Mouse (Mus musculus): ENCODE data around the gene Dgki.
A peak's percentile ranks its signal among the peaks of the same experiment; 100 is the strongest.
"Not testable (repeated sequence)": the region's sequence is repeated elsewhere in the genome, so short reads cannot be mapped to it uniquely, and the experiment has no call there.

The Dgki gene

DNA sequence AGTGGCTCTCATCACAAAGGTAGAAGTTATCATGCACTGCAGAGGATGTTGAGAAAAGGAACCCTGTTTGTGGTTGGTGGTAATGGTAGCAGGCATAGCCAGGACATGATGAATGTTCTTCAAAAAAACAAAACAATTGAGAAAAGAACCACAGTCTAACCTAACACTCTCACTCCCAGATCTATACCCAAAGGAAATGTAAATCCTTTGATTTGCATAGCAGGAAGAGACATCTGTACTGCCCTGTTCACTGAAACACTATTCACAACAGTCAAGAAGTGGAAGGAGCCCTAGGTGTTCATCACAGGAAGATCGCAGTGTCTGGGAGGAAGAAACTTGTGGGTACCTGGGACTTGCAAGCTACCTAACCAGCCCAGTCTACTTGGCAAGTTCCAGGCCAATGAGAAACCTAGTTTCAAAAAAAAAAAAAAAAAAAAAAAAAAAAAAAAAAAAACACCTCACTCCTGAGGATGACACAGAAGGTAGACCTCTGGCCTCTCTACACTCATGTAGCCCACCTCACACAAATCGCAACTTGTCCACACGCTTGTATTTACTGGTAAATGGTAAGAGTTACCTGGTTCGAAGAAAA is 152.5 kb downstream of the Dgki start:
- no peak for DNase-seq (ENCODE audit: low spot score)

DNA sequence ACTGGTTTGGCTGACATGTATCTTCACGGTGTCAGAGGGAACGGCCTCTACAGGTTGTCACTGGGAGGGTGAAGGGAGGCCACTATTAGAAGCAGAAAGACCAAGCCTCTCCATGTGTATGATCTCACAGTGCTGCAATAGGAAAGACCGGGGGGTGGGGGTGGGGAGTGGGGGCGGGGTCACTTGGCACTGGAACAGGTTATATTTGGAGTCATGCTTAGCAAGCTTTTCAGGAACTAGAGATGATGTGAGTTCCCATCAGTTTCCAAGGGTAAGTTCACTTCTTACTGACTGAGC is 156.2 kb downstream of the Dgki start:
- DNase-seq (ENCODE audit: low spot score), result no peak

DNA sequence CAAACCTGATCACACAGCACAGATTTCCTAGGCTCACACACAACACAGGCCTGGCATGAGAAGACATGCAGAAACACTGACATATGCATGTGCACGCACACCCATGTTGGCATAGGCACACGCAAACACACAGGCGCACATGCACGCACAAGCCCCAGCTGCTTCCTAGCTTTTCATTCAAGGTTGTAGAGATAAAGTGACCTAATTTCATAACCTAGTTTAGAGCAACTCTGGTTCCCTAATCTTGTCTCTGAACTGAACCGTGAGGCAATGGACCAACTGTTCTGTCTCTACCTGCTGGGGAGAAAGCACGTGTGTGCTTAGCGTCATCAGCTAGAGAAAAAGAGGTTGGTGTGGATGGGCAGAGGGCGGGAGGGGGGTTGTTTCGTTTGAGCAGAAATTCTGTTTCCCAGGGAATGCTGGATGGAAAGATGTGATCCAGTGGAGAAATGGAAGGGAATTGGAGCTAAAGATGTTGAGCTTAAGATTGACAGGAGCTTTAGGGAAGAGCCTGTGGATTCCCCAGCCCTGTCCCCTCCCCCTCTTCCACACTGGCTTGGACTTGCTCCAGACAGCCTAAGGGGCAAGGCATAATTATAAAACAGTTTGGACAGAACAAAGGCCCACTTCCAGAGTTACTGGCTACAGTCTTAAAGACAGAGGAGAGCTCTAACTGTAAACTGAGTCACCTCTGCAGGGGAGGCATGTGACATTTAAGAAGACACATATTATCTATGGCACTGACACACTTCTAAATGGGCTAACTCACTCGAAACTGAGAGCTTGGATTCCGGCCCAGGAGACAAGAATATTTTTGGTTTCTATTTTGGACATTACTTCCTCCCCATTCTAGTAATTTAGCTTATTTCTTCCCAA is 156.8 kb downstream of the Dgki start:
- DNase-seq (ENCODE audit: low spot score), result no peak

DNA sequence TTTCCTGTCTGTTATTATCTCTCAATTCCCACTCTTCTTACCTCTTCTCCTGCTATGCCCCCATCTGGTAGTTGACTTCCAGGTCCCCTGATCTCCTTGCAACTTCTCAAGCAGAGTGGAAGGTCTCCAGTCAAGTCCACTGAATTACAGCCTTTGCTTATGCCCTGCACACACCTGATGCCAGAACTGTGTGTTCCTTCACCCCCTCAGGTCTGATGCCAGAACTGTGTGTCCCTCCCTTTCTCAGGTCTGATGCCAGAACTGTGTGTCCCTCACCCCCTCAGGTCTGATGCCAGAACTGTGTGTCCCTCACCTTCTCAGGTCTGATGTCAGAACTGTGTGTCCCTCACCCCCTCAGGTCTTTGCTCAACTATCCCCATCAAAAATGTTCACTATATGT is 161.2 kb downstream of the Dgki start:
- no peak for DNase-seq (ENCODE audit: low spot score)

DNA sequence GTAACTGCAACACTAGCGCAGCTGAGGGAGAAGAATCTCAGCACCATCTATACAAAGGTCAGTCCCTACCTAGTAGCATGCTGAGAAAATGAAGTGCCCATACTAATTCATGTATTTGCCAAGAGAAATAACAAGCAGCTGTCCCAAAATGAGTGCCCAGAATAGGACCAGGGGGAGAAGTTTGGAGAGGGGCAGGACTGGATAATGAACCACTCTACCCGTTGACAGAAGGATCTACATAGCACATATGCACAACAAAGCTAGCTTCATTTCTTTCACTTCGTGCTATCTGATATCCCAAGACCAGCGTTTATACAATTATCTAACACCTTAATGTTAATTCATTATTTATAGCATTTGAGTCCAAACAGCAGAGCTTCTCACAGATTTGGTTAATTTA is 168.7 kb downstream of the Dgki start:
- no peak for DNase-seq (ENCODE audit: low spot score)

DNA sequence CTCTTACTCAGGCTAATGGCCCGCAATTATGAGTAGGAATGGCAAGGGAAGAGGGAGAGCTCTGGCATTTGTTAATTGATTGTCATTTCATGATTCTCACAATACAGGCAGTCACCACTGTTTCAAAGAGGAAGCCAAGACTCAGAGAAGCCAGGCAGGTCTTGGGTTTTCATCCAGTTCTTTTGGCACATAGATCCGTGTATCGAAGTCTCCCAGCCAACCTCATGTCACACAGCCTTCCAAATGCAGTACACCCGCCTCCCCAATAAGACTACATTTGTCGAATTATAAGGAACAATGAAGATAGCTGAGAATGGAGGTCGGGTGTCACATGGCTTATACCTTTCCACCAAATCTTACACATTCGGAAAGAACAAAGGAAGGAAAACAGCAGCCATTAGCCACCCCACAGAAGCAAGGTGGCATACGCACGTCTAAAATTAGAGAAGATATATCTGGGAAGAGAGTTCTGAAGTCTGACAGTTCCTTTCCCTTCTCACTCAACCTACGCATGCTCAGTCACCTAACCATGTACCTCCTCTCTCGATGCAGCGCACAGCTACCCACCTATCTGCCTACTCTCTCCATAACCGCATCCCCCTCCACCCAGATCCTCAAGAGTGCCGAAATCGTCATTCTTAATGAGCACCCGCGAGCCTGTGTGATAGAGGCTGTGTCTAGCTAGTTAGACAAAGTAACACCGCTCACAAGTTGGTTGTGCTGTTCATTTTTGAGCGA is 179.4 kb downstream of the Dgki start:
- no peak for DNase-seq (ENCODE audit: low spot score)

DNA sequence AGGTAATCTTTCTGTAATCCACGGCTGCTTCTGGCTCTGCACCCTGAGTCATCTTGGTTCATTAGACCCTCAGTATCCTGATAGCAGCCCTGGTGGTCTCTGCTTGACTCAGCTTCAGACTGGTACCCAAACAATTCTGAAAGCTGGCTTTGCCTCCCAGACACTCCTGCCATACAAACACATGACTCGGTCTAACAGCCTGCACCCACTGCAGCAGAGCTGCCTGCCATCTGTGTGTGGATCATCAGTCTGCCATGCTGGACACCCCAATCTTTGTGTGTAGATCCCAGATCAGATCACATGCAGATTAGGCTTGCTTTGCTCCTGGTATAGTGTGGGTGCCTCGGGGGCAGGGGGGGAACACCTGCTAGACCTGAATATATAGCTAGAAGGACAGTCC is 180.8 kb downstream of the Dgki start:
- no peak for DNase-seq (ENCODE audit: low spot score)

DNA sequence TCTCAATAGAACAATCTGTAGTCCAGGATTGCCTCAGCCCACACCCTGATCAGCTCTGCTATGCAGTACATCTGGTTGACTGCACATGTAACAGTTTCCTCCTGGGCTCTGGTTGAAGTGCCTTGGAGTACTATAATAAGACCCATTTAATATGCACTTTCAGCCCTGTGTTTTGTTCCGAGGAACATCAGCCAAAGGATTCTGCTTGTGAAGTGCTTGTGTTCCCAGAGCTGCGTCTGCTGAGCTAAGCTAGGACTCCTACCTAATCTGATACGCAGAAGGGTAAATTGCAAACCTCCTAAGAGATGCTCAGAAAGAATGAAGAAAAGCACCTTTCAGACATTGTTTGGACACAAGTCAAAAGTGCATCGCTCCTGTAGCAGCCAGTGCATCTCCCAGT is 186.9 kb downstream of the Dgki start:
- DNase-seq (ENCODE audit: low spot score), result no peak

DNA sequence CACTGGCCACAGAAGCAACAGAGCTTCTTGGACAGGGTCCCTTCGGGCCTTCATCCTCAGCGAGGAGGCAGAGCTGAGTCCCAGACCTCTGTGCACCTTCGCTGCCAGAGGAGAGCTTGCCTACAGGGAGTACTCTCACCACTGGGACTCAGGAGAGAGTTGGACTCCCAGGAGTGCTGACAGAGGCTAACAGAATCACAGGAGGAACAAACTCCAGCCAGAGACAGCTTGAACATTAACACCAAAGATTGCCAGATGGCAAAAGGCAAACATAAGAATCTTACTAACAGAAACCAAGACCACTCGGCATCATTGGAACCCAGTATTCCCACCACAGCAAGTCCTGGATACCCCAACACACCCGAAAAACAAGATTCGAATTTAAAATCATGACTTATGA is 193.7 kb downstream of the Dgki start:
- DNase-seq (ENCODE audit: low spot score), result not testable (repeated sequence)

DNA sequence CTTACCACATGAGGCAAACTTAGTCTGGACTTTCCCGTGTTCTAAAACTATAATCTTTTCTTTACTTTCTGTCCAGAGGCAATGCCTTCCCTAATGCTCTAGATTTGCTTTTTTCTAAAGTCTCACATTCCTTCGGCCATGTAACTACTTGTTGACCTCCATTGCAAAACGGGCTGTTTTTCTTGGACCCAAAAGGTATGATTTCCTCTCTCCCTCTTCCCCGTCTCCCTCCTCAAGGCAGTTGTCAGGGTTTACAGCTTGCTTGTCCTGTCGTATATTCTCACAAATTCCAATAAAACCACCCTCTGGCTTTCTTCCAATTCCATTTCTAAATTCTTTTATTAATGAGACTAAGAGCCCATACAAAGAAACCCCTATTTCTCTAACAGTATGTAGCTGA is 199.6 kb downstream of the Dgki start:
- DNase-seq (ENCODE audit: low spot score), result no peak

DNA sequence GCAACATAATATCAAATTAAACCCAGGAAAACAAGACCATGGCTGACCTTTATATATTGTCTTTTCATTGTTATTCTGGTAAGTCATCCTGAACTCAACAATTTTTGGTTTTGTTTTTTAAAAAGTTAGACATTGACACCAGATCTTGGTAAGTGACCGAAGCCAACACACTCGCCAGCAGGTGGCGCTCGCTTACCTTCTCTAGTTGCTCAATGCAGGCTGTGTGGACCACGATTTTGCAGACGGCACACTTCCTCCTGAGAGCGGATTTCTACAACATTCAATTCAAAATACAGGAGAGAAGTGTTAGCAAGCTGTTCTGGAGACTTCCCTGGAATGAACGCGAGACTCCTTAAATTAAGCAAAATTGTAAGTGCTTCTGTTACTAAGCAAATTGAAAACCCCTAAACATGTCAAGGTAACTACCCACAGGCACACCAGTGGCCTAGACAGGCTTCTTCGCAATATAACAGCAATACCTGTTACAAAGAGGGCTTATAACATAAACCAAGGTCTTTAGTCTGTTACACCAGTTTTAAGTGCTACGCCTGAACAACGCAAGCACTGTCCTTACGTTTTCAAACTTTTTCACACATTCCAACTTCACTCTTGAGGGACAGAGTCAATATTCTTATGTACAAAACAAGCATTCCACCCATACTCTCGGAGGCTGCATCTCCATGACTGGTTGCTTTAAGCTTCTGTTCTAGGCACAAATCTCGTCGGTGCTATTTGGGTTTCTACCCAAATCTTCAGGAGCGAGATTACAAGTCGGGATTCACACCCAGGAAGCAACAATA is 202.4 kb downstream of the Dgki start:
- peak; percentile 77 for DNase-seq (ENCODE audit: low spot score)

DNA sequence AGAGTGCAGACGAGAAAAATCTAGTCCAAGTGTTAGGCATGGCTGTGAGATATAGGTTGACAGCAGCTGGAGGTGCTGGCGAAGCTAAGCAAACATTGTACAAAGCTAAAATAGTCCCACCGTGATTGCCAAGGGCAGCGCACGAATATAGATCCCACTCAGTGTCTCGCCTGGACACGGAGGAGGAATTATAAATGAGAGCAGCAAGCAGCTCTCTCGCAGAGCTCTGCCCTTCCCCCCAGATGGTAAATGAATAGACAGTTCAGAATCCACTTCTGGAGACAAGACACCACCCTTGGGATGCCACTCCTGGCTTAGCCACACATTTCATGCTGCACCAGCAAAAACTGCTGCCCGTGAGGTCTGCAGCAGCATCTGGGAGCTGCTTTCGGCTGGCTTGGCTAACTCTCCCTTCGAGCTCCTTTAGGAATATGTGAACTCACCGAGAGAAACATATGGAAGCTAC is 203.1 kb downstream of the Dgki start:
- no peak for DNase-seq (ENCODE audit: low spot score)

DNA sequence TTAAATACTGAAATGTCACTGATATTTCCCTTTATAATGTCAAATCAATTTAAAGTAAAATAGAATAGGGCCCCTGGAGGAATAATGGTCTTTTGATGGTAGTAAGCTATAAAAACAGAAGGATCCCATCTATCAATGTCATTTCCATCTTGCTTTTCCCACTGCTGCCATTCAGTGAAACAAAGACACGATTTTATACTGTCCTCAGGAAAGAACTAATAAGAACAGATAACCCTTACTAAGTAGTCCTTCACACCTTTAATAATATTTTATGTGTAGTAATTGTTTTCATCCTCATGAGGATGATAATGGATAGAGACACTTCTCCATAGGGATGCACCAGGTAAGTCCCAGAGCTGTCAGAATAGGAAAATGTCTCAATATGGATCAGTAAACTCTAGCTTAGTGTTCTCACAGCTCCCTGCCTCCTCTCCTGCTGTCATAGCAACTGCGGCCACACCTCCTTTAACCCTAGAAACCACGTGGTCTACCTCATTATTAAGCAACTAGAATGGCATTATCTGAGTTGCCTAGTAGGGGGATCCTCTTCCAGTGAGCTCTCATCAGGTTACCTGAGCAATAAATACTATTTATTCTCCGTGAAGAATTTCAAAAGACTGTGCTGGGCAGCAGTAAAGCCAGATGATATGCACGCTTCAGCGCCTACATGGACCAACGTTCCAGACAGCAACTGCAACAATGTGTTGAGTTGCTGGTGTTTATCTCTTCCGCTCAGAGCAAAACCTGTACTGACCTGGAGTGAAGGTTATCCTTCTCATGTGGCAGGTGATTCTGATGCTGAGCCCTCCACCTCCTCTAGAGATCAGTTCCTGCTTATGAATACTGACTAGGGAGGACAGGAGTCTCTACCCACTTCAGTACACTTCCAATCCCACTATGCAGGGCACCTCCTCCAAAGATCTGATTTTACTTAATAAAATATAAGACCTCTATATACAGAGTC is 210.6 kb downstream of the Dgki start:
- no peak for DNase-seq (ENCODE audit: low spot score)

DNA sequence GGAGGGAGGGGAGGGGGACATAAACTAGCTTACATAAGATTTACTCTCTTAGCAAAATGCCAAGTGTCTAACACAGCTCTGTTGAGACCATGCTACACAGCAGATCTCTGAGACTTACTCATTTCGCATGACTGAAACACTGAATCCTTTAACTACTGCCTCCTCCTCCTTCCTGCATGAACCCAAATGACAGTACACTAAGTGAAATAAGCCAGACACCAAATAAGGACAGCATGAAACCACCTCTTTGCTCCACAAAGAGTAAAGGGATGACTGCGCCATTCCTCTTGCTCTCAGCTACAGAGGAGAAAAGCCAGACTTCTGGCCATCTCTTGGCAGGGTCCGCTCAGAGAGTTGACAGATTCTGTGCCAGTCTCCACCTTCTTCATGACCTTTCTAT is 217.0 kb downstream of the Dgki start:
- DNase-seq (ENCODE audit: low spot score), result no peak

DNA sequence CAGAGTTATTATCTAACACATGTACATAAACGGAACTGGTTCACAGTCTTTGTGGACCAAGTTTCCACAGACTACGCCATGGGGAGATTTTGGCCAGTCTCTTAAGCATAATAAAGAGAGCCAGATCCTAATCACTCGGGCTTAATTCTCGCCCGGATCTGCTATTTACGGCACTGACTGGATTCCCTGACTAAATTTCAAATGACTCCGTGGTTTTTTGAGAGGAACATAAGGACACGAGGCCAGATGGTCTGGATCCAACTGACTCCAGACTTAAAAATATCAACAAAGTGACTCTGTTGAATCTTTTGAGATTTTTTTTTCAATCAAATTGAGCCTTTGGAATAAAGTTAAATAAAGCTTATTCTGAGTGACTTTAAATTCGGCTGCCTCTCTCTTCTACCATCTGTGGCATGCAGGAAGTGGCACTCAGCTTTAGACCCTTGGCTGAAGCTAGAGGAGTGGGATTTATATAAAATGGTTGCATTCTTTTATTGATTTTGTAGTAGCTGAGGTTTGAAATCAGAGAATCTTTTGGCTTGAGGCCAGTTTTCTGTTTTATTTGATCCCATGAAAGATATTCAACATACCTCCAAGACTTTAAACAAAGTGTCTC is 227.5 kb downstream of the Dgki start:
- DNase-seq (ENCODE audit: low spot score), result no peak

DNA sequence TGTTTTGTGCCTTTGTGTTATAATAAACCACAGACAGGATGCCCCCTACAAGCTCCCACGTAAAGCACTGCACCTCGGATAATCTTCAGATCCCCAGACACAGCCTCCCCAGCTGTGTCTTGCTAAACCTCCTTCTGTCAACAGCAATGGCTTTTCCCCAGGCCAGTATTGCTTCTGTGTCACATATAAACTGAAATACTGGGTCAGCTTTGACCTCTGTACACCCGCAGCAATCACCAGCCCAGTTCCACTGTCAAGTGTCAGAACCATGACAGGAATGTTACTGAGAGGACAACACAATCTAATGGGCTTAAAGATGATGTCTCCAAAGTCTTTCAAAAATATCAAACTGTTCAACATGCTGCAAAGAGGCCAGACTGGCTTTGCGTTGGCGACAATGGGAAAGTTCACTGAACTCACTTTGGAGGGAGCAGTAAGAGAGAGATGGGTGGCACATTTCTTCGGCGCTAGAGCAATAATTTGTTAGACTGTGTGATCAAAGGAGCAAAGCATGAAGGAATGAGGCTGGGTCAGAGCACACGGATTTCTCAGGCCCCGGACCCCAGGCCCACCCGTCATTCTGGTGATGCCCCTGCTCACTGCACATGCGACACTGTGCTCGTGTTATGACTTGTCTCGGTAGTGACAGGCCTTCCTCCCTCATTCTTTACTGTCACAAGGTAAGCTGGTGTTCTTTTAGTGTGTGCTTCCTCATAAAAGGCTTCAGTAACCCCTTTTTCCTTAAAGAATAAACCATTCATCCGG is 230.0 kb downstream of the Dgki start:
- no peak for DNase-seq (ENCODE audit: low spot score)

DNA sequence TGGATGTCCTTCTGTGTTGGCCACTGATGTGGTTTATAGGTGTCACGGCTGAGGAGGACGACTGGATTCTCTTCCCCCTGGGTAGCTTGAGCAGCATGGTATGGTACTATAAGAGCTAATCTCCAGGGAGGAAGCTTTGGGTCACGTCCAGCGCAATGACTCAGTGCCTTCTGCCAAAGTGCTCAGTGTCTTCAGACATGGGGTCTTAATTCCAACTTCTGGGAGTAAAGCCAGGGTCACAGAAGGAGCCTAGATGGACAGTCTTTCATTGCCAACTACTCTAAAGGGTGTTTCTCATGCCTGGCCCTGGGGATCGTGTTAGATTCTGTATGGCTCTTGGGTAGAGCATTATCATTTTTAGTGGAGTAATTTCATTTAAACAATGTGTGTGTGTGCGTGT is 231.2 kb downstream of the Dgki start:
- DNase-seq (ENCODE audit: low spot score), result no peak

DNA sequence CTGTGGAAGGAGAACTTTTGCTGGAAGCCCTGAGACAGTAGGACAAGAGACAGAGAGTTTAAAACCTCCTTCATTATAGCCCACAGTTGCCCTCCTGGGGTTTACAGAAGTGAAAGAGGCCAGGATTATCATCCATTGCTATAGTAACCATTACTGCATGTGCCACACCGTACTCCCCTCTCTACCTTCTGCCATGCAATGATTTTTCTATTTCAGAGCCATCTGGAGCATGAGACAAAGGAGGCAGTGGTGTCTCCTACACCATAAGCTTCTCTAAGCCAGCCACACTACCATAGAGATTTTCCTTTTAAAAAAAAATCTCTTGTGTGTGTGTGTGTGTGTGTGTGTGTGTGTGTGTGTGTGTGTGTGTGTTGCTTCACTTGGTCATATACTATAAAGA is 232.6 kb downstream of the Dgki start:
- DNase-seq (ENCODE audit: low spot score), result no peak

DNA sequence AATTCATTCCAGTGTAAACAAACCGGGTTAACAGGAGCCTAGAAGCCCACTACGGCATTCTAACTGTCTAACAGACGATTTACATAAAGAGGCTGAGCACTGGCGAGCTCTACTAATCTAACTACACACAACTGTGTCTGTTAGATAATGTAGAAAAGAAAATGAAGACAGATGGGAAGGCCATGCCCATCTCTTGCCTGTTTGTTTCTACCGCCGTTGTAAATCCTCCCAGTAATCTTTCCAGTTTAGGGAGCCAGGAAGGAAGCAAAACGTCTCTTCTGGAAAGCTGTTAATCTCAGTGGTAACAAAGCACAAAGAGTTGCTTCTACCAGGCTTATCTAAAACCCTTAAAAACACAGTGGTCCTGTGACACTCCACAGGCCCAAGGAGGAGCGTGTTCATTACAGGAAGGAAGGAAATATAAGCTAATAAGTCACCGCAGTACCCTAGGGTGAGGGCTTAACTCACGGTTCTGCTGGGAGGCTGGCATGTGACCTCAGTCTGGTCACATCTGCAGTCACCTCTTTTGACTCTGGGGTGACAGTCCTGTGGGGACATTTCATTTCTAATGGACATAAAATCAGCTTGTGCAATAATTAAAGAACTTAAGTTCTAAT is 235.7 kb downstream of the Dgki start:
- DNase-seq (ENCODE audit: low spot score), result no peak

DNA sequence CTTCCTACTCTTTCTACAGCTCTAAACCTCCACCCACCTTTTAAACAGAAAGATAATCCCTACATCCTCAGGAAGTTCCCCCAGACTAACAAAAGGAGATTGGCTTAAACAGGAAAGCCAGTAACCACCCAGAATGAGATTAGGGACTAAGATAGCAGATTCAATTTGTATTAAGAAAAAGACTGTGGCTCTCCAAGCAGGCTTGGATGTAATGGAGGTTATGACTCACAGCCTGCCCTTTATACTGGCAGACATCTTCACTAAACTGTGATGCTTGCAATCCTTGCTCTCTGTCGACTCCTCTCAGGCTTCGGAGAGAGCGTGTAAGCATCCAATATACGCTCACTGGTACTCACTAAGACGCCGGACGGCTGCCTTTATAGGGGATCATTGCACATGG is 236.7 kb downstream of the Dgki start:
- no peak for DNase-seq (ENCODE audit: low spot score)
